Mouse (Mus musculus): Measurements from ENCODE around the gene Hsph1. TPM values are rescaled to one million over a fixed set of nuclear protein-coding genes. Genes with fewer than 3 reads are reported as not detected.
A peak's percentile ranks its signal among the peaks of the same experiment; 100 is the strongest.

Gene Hsph1
- 42.5 and 48.5 TPM in 2 replicates for polyA plus RNA-seq (2012; rRNA removed)

GRCm38 (mm10) chr5:149636075-149636920 lies at the start of gene Hsph1:
TSS of gene Hsph1 (minus strand) at chr5:149636376.
- peak; percentile 88 for DNase-seq (ENCODE audit: low spot score)

DNA sequence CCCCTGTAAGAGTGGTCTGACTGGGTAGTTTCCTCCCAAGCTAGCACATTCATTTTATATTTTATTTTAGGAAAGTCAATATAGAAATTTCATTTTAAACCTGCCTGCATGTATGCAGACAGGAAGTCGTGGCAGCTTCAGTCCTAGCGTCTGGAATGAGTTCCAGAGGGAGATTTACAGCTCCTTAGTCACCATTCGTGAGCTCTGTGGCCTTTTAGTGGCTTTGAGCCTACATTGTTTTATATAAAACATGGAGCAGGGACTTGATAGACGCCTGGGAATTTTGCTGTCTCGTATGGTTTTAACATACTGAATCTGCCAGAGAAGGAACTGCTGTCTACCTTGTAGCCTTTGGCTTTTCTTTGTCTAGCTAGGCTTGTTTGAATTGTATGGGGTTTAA lies 44.8 kb upstream of the Hsph1 start:
- DNase-seq (ENCODE audit: low spot score) = no peak

- DNase-seq (ENCODE audit: low spot score) = no peak
These were observed 43.7 kb upstream of the Hsph1 start for GRCm38 (mm10) chr5:149679886-149680285.

DNA sequence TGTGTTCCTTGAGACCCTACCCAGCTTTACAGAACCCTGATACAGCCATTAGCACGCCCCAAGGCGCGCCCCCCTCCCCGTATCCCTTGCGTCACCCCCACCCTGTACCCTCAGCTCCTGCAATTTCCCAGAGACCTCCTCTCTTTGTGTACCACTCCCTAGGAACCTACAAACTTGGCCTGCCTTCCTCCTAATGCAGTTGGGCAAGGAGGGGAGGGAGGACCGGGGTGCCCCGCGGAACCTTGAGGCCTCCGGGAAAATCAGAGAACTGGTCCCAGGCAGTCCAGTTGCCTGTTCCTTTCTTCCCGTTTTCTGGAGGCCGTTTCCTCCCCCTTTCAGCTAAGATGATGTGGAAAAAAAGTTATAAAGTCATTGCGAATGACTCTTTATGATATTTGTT lies 43.2 kb upstream of the Hsph1 start:
- no peak for DNase-seq (ENCODE audit: low spot score)

- DNase-seq (ENCODE audit: low spot score) = no peak
These were observed 42.8 kb upstream of the Hsph1 start for GRCm38 (mm10) chr5:149678990-149679348.

DNA sequence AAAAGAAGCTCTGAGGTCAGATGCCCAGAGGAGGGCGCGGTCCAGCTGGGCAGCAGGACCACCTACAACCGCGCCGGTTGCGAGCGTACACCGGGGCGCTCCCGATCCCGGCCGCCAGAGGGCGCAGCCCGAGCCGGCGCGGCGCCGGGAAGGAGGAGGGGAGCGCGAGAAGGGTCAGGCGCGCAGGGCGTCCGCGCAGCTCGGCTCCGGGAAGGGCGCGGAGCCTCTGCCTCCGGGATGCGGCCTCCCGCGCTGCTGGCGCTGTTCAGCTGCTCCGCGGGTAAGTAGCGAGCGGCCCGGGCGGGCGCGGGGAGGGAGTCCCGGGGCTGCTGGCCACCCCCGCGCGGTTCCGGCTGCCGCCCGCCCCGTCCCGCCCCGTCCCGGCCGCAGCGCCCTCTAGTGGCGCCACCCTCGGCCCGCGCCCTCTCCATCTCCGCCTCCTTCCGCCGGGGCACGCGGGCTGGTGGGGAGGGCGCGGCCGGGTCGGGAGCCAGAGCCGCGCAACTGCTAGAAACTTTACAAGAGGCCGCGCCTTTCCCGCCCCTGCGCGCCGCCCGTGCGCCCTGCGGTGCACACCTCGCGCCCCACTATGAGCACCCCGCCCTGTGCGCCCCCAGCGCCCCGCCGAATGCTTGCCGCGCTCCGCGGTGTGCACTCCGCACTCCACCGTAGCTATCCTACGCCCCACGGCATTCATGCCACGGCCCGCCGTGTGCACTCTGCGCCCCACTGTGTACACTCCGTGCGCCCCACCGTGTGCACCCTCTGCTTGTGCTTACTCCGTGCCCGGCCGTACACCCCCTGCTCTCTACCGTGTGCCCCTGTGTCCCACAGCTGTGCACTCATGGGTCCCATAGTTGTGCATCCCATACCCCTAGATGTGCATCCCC lies 42.2 kb upstream of the Hsph1 start, which contains the start of gene B3glct:
Gene B3glct (plus strand): TSS at position 131 of the 890 bp plus-strand sequence.
- peak; percentile 91 for DNase-seq (ENCODE audit: low spot score)

DNA sequence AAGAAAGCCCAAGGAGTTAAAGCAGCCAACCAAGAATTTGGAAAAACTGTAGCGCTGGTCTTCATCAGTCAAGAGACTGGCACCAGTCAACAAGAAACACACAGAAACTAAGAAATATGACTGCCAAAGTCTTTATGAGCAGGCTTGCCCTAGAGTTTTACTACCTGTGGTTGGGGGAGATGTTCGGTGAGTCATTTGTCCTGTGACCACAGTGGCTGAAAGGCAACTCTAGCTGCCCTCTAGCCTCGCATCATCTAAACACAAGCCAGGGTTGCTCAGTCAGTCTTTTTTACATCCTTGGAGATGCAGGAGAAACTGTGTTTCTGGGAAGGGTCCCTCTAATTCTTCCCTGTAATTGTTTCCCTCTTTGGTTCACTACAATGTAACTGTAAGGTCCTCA lies 41.0 kb upstream of the Hsph1 start:
- no peak for DNase-seq (ENCODE audit: low spot score)

GRCm38 (mm10) chr5:149663417-149663816 lies 27.2 kb upstream of the Hsph1 start:
- DNase-seq (ENCODE audit: low spot score) = no peak

- no peak for DNase-seq (ENCODE audit: low spot score)
These were observed 26.8 kb upstream of the Hsph1 start for GRCm38 (mm10) chr5:149662980-149663379.

- DNase-seq (ENCODE audit: low spot score) = no peak
These were observed 25.3 kb upstream of the Hsph1 start for GRCm38 (mm10) chr5:149661428-149661827.

GRCm38 (mm10) chr5:149659414-149659780 lies 23.2 kb upstream of the Hsph1 start:
- no peak for DNase-seq (ENCODE audit: low spot score)

DNA sequence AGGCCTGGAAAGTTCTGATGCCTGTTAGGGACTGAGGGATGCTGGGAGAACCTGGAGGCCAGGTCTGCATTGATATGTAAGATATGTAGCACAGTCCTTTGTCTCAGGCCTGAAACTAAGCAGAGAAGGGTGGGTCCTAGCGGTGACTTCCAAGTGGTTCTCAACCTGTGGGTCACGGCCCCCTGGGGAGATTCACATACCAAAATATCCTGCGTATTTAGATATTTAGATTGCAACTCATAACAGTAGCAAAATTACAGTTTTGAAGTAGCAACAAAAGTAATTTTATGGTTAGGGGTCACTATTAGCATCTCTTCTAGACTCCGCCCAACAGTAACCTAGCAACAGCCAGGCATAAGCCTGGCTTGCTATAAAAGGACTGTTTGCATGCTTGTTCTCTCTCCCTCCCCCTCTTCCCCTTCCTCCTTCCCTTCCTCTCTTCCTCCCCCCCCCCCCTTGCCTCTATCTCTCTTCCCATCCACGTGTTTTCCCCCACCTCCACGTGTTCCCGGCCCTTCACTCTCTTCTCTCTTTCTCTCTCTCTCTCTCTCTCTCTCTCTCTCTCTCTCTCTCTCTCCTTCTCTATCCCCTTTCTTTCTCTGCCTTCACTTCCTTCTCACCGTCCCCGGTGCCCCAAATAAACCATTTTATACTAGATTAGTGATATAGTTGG lies 22.7 kb upstream of the Hsph1 start:
- DNase-seq (ENCODE audit: low spot score) = no peak

GRCm38 (mm10) chr5:149658022-149658421 lies 21.8 kb upstream of the Hsph1 start:
- no peak for DNase-seq (ENCODE audit: low spot score)

GRCm38 (mm10) chr5:149655636-149656035 lies 19.5 kb upstream of the Hsph1 start:
- no peak for DNase-seq (ENCODE audit: low spot score)

DNA sequence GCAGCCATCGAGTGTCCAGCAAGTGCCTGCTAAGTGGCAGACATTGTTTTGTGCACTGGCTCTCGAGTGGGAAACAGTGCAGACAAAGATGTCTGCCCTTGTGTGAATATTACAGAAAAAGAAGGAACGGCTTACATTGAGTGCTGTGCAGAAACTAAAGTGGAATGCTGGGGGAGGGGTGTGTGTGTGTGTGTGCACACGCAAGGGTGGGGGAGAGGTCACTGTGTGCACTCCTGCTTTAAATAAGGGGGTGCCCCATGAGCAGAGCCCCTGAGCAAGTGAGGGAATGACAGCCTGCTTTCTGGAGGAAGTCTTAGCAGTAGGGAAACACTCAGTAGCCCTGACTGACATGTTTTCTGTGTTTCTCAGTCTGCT lies 14.0 kb upstream of the Hsph1 start:
- DNase-seq (ENCODE audit: low spot score) = no peak

DNA sequence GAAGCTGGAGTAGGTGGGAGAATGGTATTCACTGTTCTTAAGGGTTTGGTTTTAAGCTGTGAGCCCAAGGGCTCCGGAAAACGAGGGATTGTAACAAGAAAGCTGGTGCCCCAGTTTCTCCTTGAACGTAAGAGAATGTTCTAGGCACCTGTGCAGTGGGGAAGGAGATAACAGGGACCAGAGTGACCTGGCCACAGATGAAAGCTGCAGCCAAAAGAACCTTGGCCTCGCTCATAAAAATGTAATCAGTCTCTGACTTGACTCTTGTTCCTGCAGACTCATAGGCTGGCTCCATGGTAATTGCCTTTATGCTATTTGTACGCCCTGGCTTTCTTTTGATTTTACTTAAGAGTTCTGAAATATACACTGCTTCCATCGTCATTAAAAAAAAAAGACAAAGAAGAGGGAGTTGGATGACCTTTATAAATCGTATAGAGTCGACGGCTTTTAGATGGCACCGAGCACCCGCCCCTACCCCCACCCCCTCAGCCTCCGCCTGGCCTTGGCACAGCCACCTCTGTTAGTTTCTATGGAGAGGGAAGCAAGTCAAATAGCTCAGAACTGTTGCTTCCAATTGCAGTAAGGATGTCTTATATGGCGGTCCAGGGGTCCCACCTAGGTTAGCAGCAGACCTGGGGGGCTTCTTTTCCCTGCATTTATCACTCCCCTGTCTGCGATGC lies 13.5 kb upstream of the Hsph1 start:
- no peak for DNase-seq (ENCODE audit: low spot score)

DNA sequence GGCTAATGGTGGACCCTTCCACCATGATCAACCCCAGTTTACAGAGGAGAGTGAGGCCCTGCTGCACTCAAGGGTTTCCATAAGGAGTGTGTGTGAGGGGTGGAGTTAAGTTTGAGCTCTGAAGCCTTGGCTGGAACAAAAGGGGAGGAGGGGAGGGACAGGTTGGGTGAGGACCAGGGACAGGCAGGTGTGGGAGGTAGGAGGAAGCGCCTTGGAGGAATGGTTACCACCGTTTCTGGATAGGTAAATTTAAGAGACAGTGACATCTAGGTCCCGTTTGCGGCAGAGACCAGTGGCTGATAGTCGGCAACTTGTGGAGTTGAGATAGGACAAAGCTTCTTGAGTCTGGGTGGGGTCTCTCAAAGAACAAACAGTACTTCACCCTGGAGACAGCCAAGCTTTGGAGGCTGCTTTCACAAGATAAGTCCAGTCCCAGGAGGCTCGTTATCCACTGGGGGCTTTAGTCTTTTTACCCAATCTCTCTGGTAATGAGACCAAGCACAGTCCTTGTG lies 12.8 kb upstream of the Hsph1 start:
- DNase-seq (ENCODE audit: low spot score) = no peak

GRCm38 (mm10) chr5:149648196-149648595 lies 12.0 kb upstream of the Hsph1 start:
- no peak for DNase-seq (ENCODE audit: low spot score)

DNA sequence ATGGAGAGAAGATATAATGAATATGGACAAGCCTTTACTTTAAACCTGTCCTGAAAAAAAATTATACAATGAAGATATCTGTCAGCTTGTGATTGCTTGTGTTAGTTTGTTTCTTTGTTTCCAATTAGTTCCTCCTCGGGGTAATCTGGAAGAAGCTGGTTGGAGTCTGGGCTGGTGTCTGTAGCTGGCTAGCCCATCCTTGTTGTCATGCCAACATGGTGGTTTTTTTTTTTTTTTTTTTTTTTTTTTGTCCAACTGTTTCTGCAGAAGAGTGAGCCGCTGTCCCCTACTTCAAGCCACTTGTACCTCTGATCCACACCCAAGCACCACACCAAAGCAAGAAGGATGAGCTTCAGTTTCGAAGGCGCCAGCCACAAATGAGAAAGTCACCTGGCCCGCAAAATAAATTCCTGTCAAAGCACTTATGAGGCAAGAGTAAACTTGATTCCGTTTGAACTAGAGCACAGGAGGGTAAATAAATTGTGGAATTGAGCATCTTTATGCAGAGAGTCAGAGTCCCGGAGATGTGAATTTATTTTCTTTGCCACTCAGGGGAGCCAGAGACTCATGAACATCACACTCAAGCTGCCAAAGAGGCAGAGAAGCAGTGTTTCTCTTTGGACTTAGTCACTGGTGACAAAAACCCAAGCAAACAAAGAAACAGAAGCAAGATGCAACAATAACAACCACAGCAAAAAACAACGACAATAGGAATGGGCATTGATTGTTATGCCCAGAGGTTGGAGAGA lies 11.4 kb upstream of the Hsph1 start:
- no peak for DNase-seq (ENCODE audit: low spot score)

DNA sequence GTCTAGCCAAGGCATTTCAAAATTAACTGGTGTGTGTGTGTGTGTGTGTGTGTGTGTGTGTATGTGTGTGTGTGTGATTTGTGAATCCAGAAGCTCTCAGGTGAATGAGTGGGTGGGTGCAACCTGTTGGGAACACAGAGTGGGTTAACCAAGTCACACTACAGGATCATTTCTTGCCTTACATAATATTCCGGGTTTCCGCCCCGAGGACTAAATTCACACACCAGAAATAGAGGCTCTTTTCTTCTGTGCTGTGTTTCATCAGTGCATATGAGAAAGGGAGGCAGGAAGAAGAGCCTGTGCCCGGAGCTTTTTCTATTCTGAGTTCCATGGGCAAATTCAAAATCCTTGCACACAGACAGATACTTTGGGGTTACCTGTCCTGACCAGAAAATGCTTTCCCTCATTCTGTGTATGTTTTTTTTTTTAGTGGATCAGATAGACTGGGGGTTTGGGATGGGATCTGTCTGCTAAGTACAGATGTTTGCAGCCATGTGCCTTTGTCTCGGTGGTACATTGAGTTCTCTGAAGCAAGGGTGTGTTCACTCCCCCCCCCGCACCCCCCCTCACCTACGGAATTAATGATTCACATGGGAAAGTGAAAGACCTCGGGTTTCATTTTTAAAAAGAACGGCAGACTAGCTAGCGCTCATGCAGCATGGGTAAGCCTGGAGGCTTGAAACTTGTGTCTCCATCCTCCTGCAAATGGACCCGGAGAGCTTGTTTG lies 6.8 kb upstream of the Hsph1 start:
- no peak for DNase-seq (ENCODE audit: low spot score)
